In genomic region chr17:28312232-28313211, GRCm38 (mm10) we compare ENCODE assay signal across 8 mouse cellular contexts. TPM values are rescaled to one million over a fixed set of nuclear protein-coding genes. Genes with fewer than 3 reads are reported as not detected.
DNase-seq lines count a peak whose midpoint lies in the region; ATAC-seq and TF ChIP-seq lines count a peak whose summit lies in the region.

No protein-coding gene starts in this region.

- H3K79me3 ChIP-seq in C2C12 (ENCODE audit: low read depth) = no peaks in the 10 kb centered on the region

- no peak for TF ChIP-seq POLR2A in embryonic fibroblast, embryonic 13.5 days (IDR thresholded peaks at IDR 0.05; ENCODE audit: low read depth, low read length)
- no peak for TF ChIP-seq POLR2A in spleen, adult 2 months (IDR thresholded peaks at IDR 0.05; ENCODE audit: low read depth, low read length)

- peaks cover 8% of the 10 kb centered on the region for H3K36me3 ChIP-seq in C2C12 (ENCODE audit: control insufficient read depth, insufficient read depth)
- H3K36me3 ChIP-seq in ES-E14 (ENCODE audit: control insufficient read depth, insufficient read depth, low read length, poor library complexity, severe bottlenecking) = peaks cover 13% of the 10 kb centered on the region; the same call in 1 of the 2 replicates
- peaks cover 17% of the 10 kb centered on the region; the same call in 1 of the 2 replicates for H3K36me3 ChIP-seq in lung, embryonic 16.5 days (ENCODE audit: control insufficient read depth, insufficient read depth, low read length)
- peaks cover 5% of the 10 kb centered on the region; the same call in 1 of the 2 replicates for H3K36me3 ChIP-seq in spleen, adult 2 months (ENCODE audit: control insufficient read depth, insufficient read depth, low read length)

- TF ChIP-seq CTCF in C2C12 (IDR thresholded peaks at IDR 0.05; ENCODE audit: control insufficient read depth, insufficient read depth, insufficient read length) = no peak
- peak; percentile 19; the same call in 1 of the 2 replicates for TF ChIP-seq CTCF in embryonic fibroblast, embryonic 13.5 days (IDR thresholded peaks at IDR 0.05; ENCODE audit: borderline replicate concordance, insufficient read depth, low read length)
- peak; percentile 16; the same call in 1 of the 2 replicates for TF ChIP-seq CTCF in spleen, adult 2 months (IDR thresholded peaks at IDR 0.05; ENCODE audit: extremely low read depth, insufficient read depth, insufficient read length, insufficient replicate concordance)

- in situ Hi-C loops in ES-E14 (cut with MboI; ENCODE audit: low sequenced_read_pairs in 2 of 2, unreplicated experiment in 2 of 2) = no loop called here

- H3K9ac ChIP-seq in ES-E14 (ENCODE audit: insufficient read depth, low read depth, low read length, poor library complexity, severe bottlenecking) = peak overlapping the region; percentile 40; the same call in 1 of the 2 replicates
- H3K9ac ChIP-seq in lung, embryonic 16.5 days (ENCODE audit: low read length) = peak overlapping the region; percentile 53

- WGBS in lung, embryonic 16.5 days = 19% methylated on average over 16 of the region's 17 CpGs
- WGBS in spleen, adult 2 months = 20% methylated on average over 17 of the region's 17 CpGs

- no peak for DNase-seq in ES-E14 (ENCODE audit: low read depth, low spot score)
- DNase-seq in induced T-regulatory cell, adult 2 months (ENCODE audit: low read depth) = peak; percentile 69
- peak; percentile 28 to 43 for DNase-seq in spleen, adult 2 months (ENCODE audit: low read depth in 1 of 2, low spot score in 2 of 2)
- no peak for DNase-seq in layer of hippocampus, postnatal 25 days (ENCODE audit: extremely low spot score in 1 of 2, low spot score in 1 of 2)
- DNase-seq in right cerebral cortex, adult 18-20 months = no peak

- H3K79me2 ChIP-seq in C2C12 (ENCODE audit: control insufficient read depth, insufficient read depth) = peaks cover 20% of the 10 kb centered on the region

- H3K9me3 ChIP-seq in ES-E14 (ENCODE audit: control insufficient read depth, insufficient read depth, low read depth, low read length) = no peaks in the 10 kb centered on the region
- H3K9me3 ChIP-seq in lung, embryonic 16.5 days (ENCODE audit: control insufficient read depth, low read length) = no peaks in the 10 kb centered on the region

- H3K4me3 ChIP-seq in C2C12 (ENCODE audit: insufficient read depth, poor library complexity, severe bottlenecking) (peak overlapping the region; percentile 23), ES-E14 (ENCODE audit: insufficient read depth in 1 of 2, low read depth in 1 of 2, low read length in 2 of 2, poor library complexity in 1 of 2, severe bottlenecking in 1 of 2) (peak overlapping the region; percentile 57 to 95)
- H3K4me3 ChIP-seq in embryonic fibroblast, embryonic 13.5 days (ENCODE audit: insufficient read depth, low read length) = peak overlapping the region; percentile 32
- peak overlapping the region; percentile 81 for H3K4me3 ChIP-seq in lung, embryonic 16.5 days (ENCODE audit: low read length)
- H3K4me3 ChIP-seq in spleen, adult 2 months (ENCODE audit: extremely low read depth, insufficient read depth, insufficient read length) = peak overlapping the region; percentile 44; the same call in 1 of the 2 replicates

- H3K4me1 ChIP-seq in ES-E14 (ENCODE audit: control insufficient read depth in 2 of 2, insufficient read depth in 2 of 2, low read length in 2 of 2, poor library complexity in 1 of 2) = peaks cover 2 to 10% of the 10 kb centered on the region in 2 experiments; a peak in 2 of 4 replicates
- H3K4me1 ChIP-seq in embryonic fibroblast, embryonic 13.5 days (ENCODE audit: control insufficient read depth, insufficient read depth, low read length) = 0 out of 2 replicates have a peak, but pooled peaks cover 4% of the 10 kb centered on the region
- peaks cover 15% of the 10 kb centered on the region for H3K4me1 ChIP-seq in lung, embryonic 16.5 days (replicated peaks; ENCODE audit: control insufficient read depth, insufficient read depth, low read length)
- H3K4me1 ChIP-seq in spleen, adult 2 months (ENCODE audit: control insufficient read depth, insufficient read depth, insufficient read length) = peaks cover 5% of the 10 kb centered on the region

- H3K27ac ChIP-seq in ES-E14 (ENCODE audit: insufficient read depth, low read depth, low read length, poor library complexity, severe bottlenecking) = no peak overlapping the region
- H3K27ac ChIP-seq in embryonic fibroblast, embryonic 13.5 days (ENCODE audit: insufficient read depth, low read length) = peak overlapping the region; percentile 65
- H3K27ac ChIP-seq in lung, embryonic 16.5 days (ENCODE audit: low read length) = peak overlapping the region; percentile 76
- H3K27ac ChIP-seq in spleen, adult 2 months (ENCODE audit: insufficient read depth, low read length) = peak overlapping the region; percentile 38

- peak overlapping the region; percentile 58 for H3K4me2 ChIP-seq in lung, embryonic 16.5 days (ENCODE audit: low read depth, low read length)

- ATAC-seq in lung, embryonic 16.5 days (ENCODE audit: low read depth) = peak; percentile 4

- no peaks in the 10 kb centered on the region for H3K27me3 ChIP-seq in C2C12 (ENCODE audit: control insufficient read depth, insufficient read depth, insufficient read length)
- H3K27me3 ChIP-seq in lung, embryonic 16.5 days (ENCODE audit: control insufficient read depth, insufficient read depth, low read depth, low read length) = no peaks in the 10 kb centered on the region
- no peaks in the 10 kb centered on the region for H3K27me3 ChIP-seq in spleen, adult 2 months (ENCODE audit: control insufficient read depth, insufficient read depth, low read length)

- no peak overlapping the region for H3ac ChIP-seq in C2C12 (ENCODE audit: control insufficient read depth, insufficient read length, low read depth)

TF ChIP-seq in C2C12, 6 proteins besides CTCF, POLR2A, EP300 and RAD21:
- TF ChIP-seq MYOG (IDR thresholded peaks at IDR 0.05; ENCODE audit: control insufficient read depth, extremely low read depth, insufficient read length) = no peak
- TF ChIP-seq USF1 (IDR thresholded peaks at IDR 0.05; ENCODE audit: low read depth) = no peak
- no peak for TF ChIP-seq FOSL1 (IDR thresholded peaks at IDR 0.05; ENCODE audit: insufficient read depth, low read length, poor library complexity, severe bottlenecking)
- TF ChIP-seq MYOD1 (IDR thresholded peaks at IDR 0.05; ENCODE audit: control insufficient read depth, insufficient read length, low read depth) = no peak
- TF ChIP-seq MAX (IDR thresholded peaks at IDR 0.05) = no peak
- no peak for TF ChIP-seq CEBPB (IDR thresholded peaks at IDR 0.05; ENCODE audit: low read depth)

TF ChIP-seq in ES-E14, 5 proteins besides CTCF, POLR2A, EP300 and RAD21:
- TF ChIP-seq HCFC1 (IDR thresholded peaks at IDR 0.05; ENCODE audit: borderline replicate concordance, insufficient read depth, low read length) (no peak), CHD2 (IDR thresholded peaks at IDR 0.05; ENCODE audit: low read depth, low read length) (no peak), ZNF384 (IDR thresholded peaks at IDR 0.05; ENCODE audit: low read depth, low read length) (no peak), MAFK (IDR thresholded peaks at IDR 0.05; ENCODE audit: insufficient read depth, low read depth, low read length) (no peak), ZC3H11A (IDR thresholded peaks at IDR 0.05; ENCODE audit: borderline replicate concordance, low read depth, low read length) (no peak)

RNA-seq across cellular contexts. Expression of gene Fance, which starts 0.8 kb away (rescaled TPM):
- 42.0 TPM for polyA plus RNA-seq in C2C12 (2012; fragmentation: generic; extraction: Trizol)
- total RNA-seq in ES-E14 (2012; rRNA removed) = 25.9 and 39.8 TPM in 2 replicates
- polyA plus RNA-seq in embryonic fibroblast, embryonic 13.5 days (2011; ENCODE audit: insufficient read length, low read depth, missing spikeins) = 22.3 and 23.4 TPM in 2 replicates
- polyA plus RNA-seq in lung, embryonic 16.5 days (2015; fragmentation: Nextera tagmentation; extraction: Ambion mirVana) = 22.1 and 32.4 TPM in 2 replicates
- 17.2 and 19.3 TPM in 2 replicates for polyA plus RNA-seq in spleen, adult 2 months (2012; rRNA removed)
- total RNA-seq in layer of hippocampus, postnatal 25 days (2021) = 10 to 100 TPM; 22.6 to 27.1 TPM

RNA-seq across cellular contexts. Expression of gene Rpl10a, which starts 15.7 kb away (rescaled TPM):
- polyA plus RNA-seq in C2C12 (2012; fragmentation: generic; extraction: Trizol) = 3,499 TPM
- 2,234 and 2,688 TPM in 2 replicates for total RNA-seq in ES-E14 (2012; rRNA removed)
- polyA plus RNA-seq in embryonic fibroblast, embryonic 13.5 days (2011; ENCODE audit: insufficient read length, low read depth, missing spikeins) = 1,157 and 1,234 TPM in 2 replicates
- 615 and 635 TPM in 2 replicates for polyA plus RNA-seq in lung, embryonic 16.5 days (2015; fragmentation: Nextera tagmentation; extraction: Ambion mirVana)
- 4,168 and 4,314 TPM in 2 replicates for polyA plus RNA-seq in spleen, adult 2 months (2012; rRNA removed)
- 100 to 1,000 TPM; 353 to 376 TPM for total RNA-seq in layer of hippocampus, postnatal 25 days (2021)

RNA-seq across cellular contexts. Expression of gene Tead3, which starts 38.1 kb away (rescaled TPM):
- 21.5 TPM for polyA plus RNA-seq in C2C12 (2012; fragmentation: generic; extraction: Trizol)
- 8.0 and 9.0 TPM in 2 replicates for total RNA-seq in ES-E14 (2012; rRNA removed)
- polyA plus RNA-seq in embryonic fibroblast, embryonic 13.5 days (2011; ENCODE audit: insufficient read length, low read depth, missing spikeins) = 58.5 and 64.0 TPM in 2 replicates
- 11.6 and 12.4 TPM in 2 replicates for polyA plus RNA-seq in lung, embryonic 16.5 days (2015; fragmentation: Nextera tagmentation; extraction: Ambion mirVana)
- 4.3 and 5.0 TPM in 2 replicates for polyA plus RNA-seq in spleen, adult 2 months (2012; rRNA removed)
- 1 to 10 TPM; 2.2 to 4.0 TPM for total RNA-seq in layer of hippocampus, postnatal 25 days (2021)

RNA-seq across cellular contexts. Expression of gene Tulp1, which starts 52.5 kb away (rescaled TPM):
- 0.27 TPM for polyA plus RNA-seq in C2C12 (2012; fragmentation: generic; extraction: Trizol)
- total RNA-seq in ES-E14 (2012; rRNA removed) = 3.7 and 4.1 TPM in 2 replicates
- 0.51 TPM in 1 of 2 replicates, not detected in the other for polyA plus RNA-seq in embryonic fibroblast, embryonic 13.5 days (2011; ENCODE audit: insufficient read length, low read depth, missing spikeins)
- 7.6 and 9.3 TPM in 2 replicates for polyA plus RNA-seq in lung, embryonic 16.5 days (2015; fragmentation: Nextera tagmentation; extraction: Ambion mirVana)
- polyA plus RNA-seq in spleen, adult 2 months (2012; rRNA removed) = 0.15 and 0.25 TPM in 2 replicates
- total RNA-seq in layer of hippocampus, postnatal 25 days (2021) = not detected

Comparison
In these comparisons a context has a peak if more than half of its experiments do, and no peak if none do; other contexts are left out.
1. H3K4me3 ChIP-seq: peak in every context shown above with its lines; median percentile 81 in lung, embryonic 16.5 days; 76 in ES-E14; 44 in spleen, adult 2 months; 32 in embryonic fibroblast, embryonic 13.5 days; 23 in C2C12.
2. DNase-seq: peak in induced T-regulatory cell, adult 2 months (single experiment) and spleen, adult 2 months (2 of 2); none in ES-E14 (single experiment), layer of hippocampus, postnatal 25 days (0 of 2) and right cerebral cortex, adult 18-20 months (single experiment).